Mouse (Mus musculus): ENCODE results near the gene Dnajc9. TPM values are rescaled to one million over a fixed set of nuclear protein-coding genes. Genes with fewer than 3 reads are reported as not detected.

Dnajc9 gene
- polyA plus RNA-seq (2016; fragmentation: Nextera tagmentation; extraction: Ambion mirVana): 331 and 350 TPM in 2 replicates

DNA sequence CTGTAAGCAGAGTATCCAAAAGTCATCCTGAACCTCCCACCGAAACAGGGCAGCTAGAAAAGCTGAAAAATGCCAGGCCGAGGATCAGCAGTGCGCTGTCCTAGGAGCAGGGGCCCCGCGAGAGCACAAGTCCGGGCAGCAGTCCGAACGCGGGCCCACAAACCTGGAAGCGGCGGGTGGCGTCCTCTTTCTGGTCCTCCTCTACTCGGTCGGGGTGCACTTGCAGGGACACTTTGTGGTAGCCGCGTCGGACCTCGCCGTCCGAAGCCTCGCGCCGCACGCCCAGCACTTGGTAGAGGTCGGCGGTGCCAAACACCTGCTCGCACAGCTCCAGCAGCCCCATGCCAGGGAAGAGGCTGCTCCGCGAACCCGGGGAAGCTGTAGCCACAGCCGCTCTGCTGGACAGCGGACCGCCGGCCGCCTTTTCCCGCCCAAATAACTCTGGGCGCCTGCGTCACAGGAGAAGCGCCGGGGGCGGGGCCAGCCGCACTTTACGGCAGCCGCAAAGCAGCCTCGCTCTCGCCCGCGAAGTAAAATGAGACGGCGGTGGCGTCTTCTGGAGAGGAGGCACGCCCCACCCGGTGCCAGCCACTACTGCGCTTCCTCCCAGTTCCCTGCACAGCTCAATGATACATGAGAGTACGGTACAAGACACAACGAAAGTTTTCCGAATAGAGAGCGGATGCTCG is at the start of gene Dnajc9:
Gene Dnajc9 (minus strand): TSS at position 470 of the 689 bp plus-strand sequence.
- Histone ChIP-seq H3K36me3 (peaks cover 64% of the 10 kb centered on the region), H3K4me3 (peak within 1 kb of the TSS; percentile 85), H3K27ac (replicated peaks) (peak within 1 kb of the TSS; percentile 94), H3K9me3 (replicated peaks) (no peaks in the 10 kb centered on the region), H3K4me1 (peaks cover 44% of the 10 kb centered on the region), H3K27me3 (ENCODE audit: low read depth, poor library complexity, severe bottlenecking) (no peaks in the 10 kb centered on the region)
- WGBS: under 1% methylated on average over 59 of the region's 59 CpGs
- peak; percentile 95 for DNase-seq (ENCODE audit: low spot score)

DNA sequence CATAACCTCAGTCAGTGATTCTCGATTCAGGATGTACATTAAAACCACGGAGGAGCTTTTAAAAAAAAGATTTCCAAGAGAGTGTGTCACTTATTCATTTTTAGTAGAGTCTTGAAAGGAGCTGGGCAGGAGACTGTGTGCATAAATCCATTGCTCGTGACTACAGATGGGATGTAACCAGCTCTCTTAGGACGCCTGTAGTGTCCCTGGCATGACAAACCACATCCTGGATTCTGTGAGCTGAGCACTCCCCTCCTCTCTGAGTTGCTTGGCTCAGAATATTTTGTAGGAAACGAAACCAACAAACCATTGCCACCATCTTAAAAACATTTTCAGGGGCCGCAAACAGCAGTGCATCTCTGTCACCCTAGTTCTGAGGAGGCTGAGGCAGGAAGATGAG is 48.3 kb upstream of the Dnajc9 start:
- Histone ChIP-seq H3K27ac (replicated peaks) (no peak overlapping the region), H3K4me3 (no peak overlapping the region), H3K9me3 (replicated peaks) (no peaks in the 10 kb centered on the region), H3K27me3 (ENCODE audit: low read depth, poor library complexity, severe bottlenecking) (no peaks in the 10 kb centered on the region), H3K36me3 (no peaks in the 10 kb centered on the region), H3K4me1 (peaks cover 1% of the 10 kb centered on the region; the same call in 1 of the 2 replicates)
- WGBS: 76% methylated on average over 6 of the region's 6 CpGs
- DNase-seq (ENCODE audit: low spot score): no peak

GRCm38 (mm10) chr14:20432420-20432819 is 43.7 kb upstream of the Dnajc9 start:
- no peaks in the 10 kb centered on the region for H3K9me3 ChIP-seq (replicated peaks)
- no peak overlapping the region for H3K4me3 ChIP-seq
- DNase-seq (ENCODE audit: low spot score): no peak
- H3K36me3 ChIP-seq: no peaks in the 10 kb centered on the region
- no peaks in the 10 kb centered on the region for H3K27me3 ChIP-seq (ENCODE audit: low read depth, poor library complexity, severe bottlenecking)
- H3K27ac ChIP-seq (replicated peaks): no peak overlapping the region
- H3K4me1 ChIP-seq: no peaks in the 10 kb centered on the region
- 90% methylated on average over 4 of the region's 4 CpGs for WGBS

GRCm38 (mm10) chr14:20431726-20432125 is 43.0 kb upstream of the Dnajc9 start:
- no peak for DNase-seq (ENCODE audit: low spot score)
- no peak overlapping the region for H3K27ac ChIP-seq (replicated peaks)
- no peak overlapping the region for H3K4me3 ChIP-seq
- 89% methylated on average over 6 of the region's 6 CpGs for WGBS
- H3K27me3 ChIP-seq (ENCODE audit: low read depth, poor library complexity, severe bottlenecking): no peaks in the 10 kb centered on the region
- no peaks in the 10 kb centered on the region for H3K4me1 ChIP-seq
- no peaks in the 10 kb centered on the region for H3K36me3 ChIP-seq
- H3K9me3 ChIP-seq (replicated peaks): no peaks in the 10 kb centered on the region

DNA sequence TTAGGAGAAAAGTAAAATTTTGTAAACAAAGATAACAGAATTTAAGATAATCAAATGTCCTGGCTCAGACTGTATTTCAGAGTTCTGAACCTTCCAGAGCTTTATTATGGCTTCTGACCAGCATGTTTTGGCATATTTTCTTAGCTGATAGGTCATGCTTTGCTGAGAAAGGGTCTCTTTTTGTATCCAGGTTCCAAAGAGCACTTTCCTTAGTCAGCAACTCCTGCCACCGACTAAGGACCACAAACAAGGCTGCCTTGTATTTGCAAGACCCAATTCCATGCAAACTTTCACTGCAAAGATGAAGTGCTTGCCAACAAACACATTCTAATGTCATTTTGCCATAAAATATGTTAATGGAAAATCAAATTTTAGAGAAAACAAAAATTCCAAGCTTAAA is 41.1 kb upstream of the Dnajc9 start:
- WGBS: 69% methylated on average over 1 of the region's 1 CpGs
- no peak overlapping the region for H3K4me3 ChIP-seq
- H3K36me3 ChIP-seq: no peaks in the 10 kb centered on the region
- no peak for DNase-seq (ENCODE audit: low spot score)
- H3K9me3 ChIP-seq (replicated peaks): no peaks in the 10 kb centered on the region
- no peaks in the 10 kb centered on the region for H3K4me1 ChIP-seq
- no peak overlapping the region for H3K27ac ChIP-seq (replicated peaks)
- no peaks in the 10 kb centered on the region for H3K27me3 ChIP-seq (ENCODE audit: low read depth, poor library complexity, severe bottlenecking)

DNA sequence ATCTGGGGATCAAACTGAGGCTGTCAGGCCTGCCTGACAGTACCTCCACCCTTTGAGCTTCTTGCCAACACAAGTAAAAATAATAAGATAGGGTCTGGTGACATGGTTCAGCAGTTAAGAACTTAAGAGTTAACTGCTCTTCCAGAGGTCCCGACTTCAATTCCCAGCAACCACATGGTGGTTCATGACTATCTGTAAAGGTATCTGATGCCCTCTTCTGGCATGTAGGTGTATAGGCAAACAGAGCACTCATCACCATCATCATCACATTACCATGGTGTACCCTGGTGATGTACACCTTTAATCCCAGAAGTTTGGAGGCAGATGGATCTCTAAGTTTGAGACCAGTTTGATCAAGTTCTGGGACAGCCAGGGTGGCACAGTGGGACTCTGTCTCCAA is 39.9 kb upstream of the Dnajc9 start:
- Histone ChIP-seq H3K27me3 (ENCODE audit: low read depth, poor library complexity, severe bottlenecking) (no peaks in the 10 kb centered on the region), H3K36me3 (no peaks in the 10 kb centered on the region), H3K4me3 (no peak overlapping the region), H3K9me3 (replicated peaks) (no peaks in the 10 kb centered on the region), H3K4me1 (no peaks in the 10 kb centered on the region), H3K27ac (replicated peaks) (no peak overlapping the region)
- no peak for DNase-seq (ENCODE audit: low spot score)
- WGBS: 37% methylated on average over 1 of the region's 1 CpGs

DNA sequence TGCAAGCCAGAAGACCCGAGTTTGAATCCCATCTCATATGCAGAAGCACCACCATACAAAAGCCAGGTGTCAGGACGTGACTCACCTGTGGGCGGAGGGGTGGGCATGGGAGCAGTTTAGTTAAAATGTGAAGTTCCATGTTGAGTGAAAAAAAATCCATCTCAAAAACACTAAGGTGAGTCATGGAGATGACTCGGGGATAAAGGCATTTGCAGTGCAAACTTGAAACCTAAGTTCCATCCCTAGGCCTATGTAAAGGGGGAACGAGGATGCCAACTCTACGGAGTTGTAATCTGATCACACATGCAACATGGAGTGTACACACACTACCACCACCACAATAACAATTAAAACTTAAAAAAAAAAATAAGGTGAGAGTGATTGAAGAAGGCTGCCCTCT is 34.3 kb upstream of the Dnajc9 start:
- 92% methylated on average over 6 of the region's 6 CpGs for WGBS
- DNase-seq (ENCODE audit: low spot score): no peak
- Histone ChIP-seq H3K27me3 (ENCODE audit: low read depth, poor library complexity, severe bottlenecking) (no peaks in the 10 kb centered on the region), H3K36me3 (no peaks in the 10 kb centered on the region), H3K27ac (replicated peaks) (no peak overlapping the region), H3K4me1 (no peaks in the 10 kb centered on the region), H3K9me3 (replicated peaks) (no peaks in the 10 kb centered on the region), H3K4me3 (no peak overlapping the region)

- no peak for DNase-seq (ENCODE audit: low spot score)
- no peak overlapping the region for H3K27ac ChIP-seq (replicated peaks)
- no peak overlapping the region for H3K4me3 ChIP-seq
- no peaks in the 10 kb centered on the region for H3K36me3 ChIP-seq
- WGBS: 81% methylated on average over 7 of the region's 7 CpGs
- no peaks in the 10 kb centered on the region for H3K27me3 ChIP-seq (ENCODE audit: low read depth, poor library complexity, severe bottlenecking)
- H3K4me1 ChIP-seq: no peaks in the 10 kb centered on the region
- H3K9me3 ChIP-seq (replicated peaks): no peaks in the 10 kb centered on the region
Measured at GRCm38 (mm10) chr14:20422257-20422656, 33.5 kb upstream of the Dnajc9 start.

DNA sequence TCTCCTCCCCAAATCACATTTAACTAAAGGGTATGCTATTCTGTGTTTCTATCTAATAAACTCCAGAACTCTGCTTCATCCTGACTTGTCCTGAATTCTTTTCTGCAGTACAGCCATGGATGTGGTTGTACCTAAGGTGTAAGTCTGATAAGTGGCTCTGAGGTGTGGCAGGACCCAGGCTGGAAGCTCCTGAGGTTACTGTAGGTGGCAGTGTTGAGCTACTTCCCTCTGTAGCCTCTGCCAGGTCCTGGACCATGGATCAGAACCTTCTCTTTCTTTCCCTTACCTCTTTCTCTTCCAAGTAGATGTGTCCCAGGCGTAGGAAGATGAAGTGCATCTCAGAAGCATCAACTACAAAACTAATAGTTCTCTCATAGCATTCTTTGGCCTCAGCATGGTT is 11.4 kb upstream of the Dnajc9 start:
- no peak for DNase-seq (ENCODE audit: low spot score)
- 37% methylated on average over 1 of the region's 1 CpGs for WGBS

DNA sequence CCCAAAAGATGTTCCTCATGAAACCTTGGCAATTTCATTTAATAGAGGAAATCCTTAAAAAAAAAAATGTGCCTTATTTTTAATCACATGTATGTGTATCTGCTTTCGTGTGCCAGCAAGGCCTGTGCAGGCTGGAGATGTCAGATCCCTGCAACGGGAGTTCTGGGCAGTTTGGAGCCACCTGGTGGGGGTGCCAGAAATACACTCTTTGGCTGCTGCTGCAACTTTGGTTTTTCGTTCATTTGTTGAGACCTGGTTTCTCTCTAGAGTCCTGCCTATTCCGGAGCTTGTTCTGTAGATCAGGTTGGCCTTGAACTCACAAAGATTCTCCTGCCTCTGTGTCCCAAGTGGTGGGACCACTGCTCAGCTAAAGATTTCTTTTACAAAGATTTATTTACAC is 10.2 kb upstream of the Dnajc9 start:
- no peaks in the 10 kb centered on the region for H3K36me3 ChIP-seq
- H3K9me3 ChIP-seq (replicated peaks): no peaks in the 10 kb centered on the region
- H3K27ac ChIP-seq (replicated peaks): no peak overlapping the region
- 57% methylated on average over 4 of the region's 4 CpGs for WGBS
- no peak for DNase-seq (ENCODE audit: low spot score)
- peaks cover 6% of the 10 kb centered on the region for H3K4me1 ChIP-seq
- no peaks in the 10 kb centered on the region for H3K27me3 ChIP-seq (ENCODE audit: low read depth, poor library complexity, severe bottlenecking)
- no peak overlapping the region for H3K4me3 ChIP-seq

More for the DNA sequence above, 11.4 kb upstream of the Dnajc9 start:
- Histone ChIP-seq H3K4me1 (no peaks in the 10 kb centered on the region), H3K27ac (replicated peaks) (no peak overlapping the region), H3K4me3 (no peak overlapping the region), H3K36me3 (no peaks in the 10 kb centered on the region), H3K27me3 (ENCODE audit: low read depth, poor library complexity, severe bottlenecking) (no peaks in the 10 kb centered on the region), H3K9me3 (replicated peaks) (no peaks in the 10 kb centered on the region)

GRCm38 (mm10) chr14:20397220-20397619 is 8.5 kb upstream of the Dnajc9 start:
- WGBS: 87% methylated on average over 9 of the region's 9 CpGs
- DNase-seq (ENCODE audit: low spot score): no peak
- H3K4me3 ChIP-seq: no peak overlapping the region

GRCm38 (mm10) chr14:20393205-20393913 is 4.6 kb upstream of the Dnajc9 start, which contains the start of gene Mrps16:
Mrps16 (minus strand) TSS chr14:20393634.
- DNase-seq (ENCODE audit: low spot score): peak; percentile 96
- Histone ChIP-seq H3K27me3 (ENCODE audit: low read depth, poor library complexity, severe bottlenecking) (no peaks in the 10 kb centered on the region), H3K9me3 (replicated peaks) (no peaks in the 10 kb centered on the region), H3K27ac (replicated peaks) (peak within 1 kb of the TSS; percentile 95), H3K4me3 (peak within 1 kb of the TSS; percentile 80), H3K4me1 (peaks cover 25% of the 10 kb centered on the region), H3K36me3 (peaks cover 22% of the 10 kb centered on the region)
- under 1% methylated on average over 68 of the region's 68 CpGs for WGBS

More at GRCm38 (mm10) chr14:20397220-20397619, 8.5 kb upstream of the Dnajc9 start:
- Histone ChIP-seq H3K27ac (replicated peaks) (no peak overlapping the region), H3K4me1 (peaks cover 18% of the 10 kb centered on the region), H3K36me3 (no peaks in the 10 kb centered on the region), H3K9me3 (replicated peaks) (no peaks in the 10 kb centered on the region), H3K27me3 (ENCODE audit: low read depth, poor library complexity, severe bottlenecking) (no peaks in the 10 kb centered on the region)

DNA sequence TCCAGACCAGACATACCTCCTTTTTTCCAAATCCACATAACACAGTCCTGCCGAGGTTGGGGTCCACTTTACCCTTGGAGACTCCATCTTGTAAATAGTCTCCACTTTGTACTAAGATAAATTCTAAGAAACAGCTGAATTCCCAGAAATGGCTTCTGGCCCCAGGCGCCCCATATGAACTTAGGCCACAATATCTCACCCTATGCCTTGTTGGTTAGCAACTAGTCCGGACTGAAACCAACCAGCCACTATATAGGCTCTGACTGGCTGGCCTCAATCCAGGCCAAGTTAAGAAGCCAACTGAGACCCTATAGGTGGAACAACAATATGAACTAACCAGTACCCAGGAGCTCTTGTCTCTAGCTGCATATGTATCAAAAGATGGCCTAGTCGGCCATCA is 3.6 kb upstream of the Dnajc9 start:
- Histone ChIP-seq H3K4me3 (no peak overlapping the region), H3K27ac (replicated peaks) (no peak overlapping the region), H3K4me1 (peaks cover 35% of the 10 kb centered on the region), H3K27me3 (ENCODE audit: low read depth, poor library complexity, severe bottlenecking) (no peaks in the 10 kb centered on the region), H3K9me3 (replicated peaks) (no peaks in the 10 kb centered on the region), H3K36me3 (peaks cover 27% of the 10 kb centered on the region)
- DNase-seq (ENCODE audit: low spot score): no peak
- WGBS: 79% methylated on average over 4 of the region's 4 CpGs

All from midbrain, embryonic 10.5 days (tissue).